Mouse (Mus musculus): ENCODE measurements around the gene Gsg1l. TPM values are rescaled to one million over a fixed set of nuclear protein-coding genes. Genes with fewer than 3 reads are reported as not detected.

The Gsg1l gene
- total RNA-seq, 2 experiments from 2014 or later: 14.0 to 16.0 TPM

GRCm38 (mm10) chr7:126094738-126095137 lies 12.5 kb upstream of the Gsg1l start:
- no peak for DNase-seq (ENCODE audit: low spot score in 2 of 2)
- H3K27ac ChIP-seq: no peak overlapping the region
- no peak for TF ChIP-seq CTCF (conservative IDR thresholded peaks at IDR 0.05)
- H3K4me3 ChIP-seq: no peak overlapping the region

GRCm38 (mm10) chr7:126093162-126093561 lies 11.0 kb upstream of the Gsg1l start:
- no peak for DNase-seq (ENCODE audit: low spot score in 2 of 2)
- no peak for TF ChIP-seq CTCF (conservative IDR thresholded peaks at IDR 0.05)
- no peak overlapping the region for H3K27ac ChIP-seq
- no peak overlapping the region for H3K4me3 ChIP-seq

- peak; percentile 59 to 66 for DNase-seq (ENCODE audit: low spot score in 2 of 2)
- Histone ChIP-seq H3K4me3 (no peak overlapping the region), H3K27ac (no peak overlapping the region)
- TF ChIP-seq CTCF (conservative IDR thresholded peaks at IDR 0.05): peak; percentile 93
Observed at GRCm38 (mm10) chr7:126089782-126090181, 7.6 kb upstream of the Gsg1l start.

- DNase-seq (ENCODE audit: low spot score in 2 of 2): no peak
- H3K4me3 ChIP-seq: no peak overlapping the region
- no peak overlapping the region for H3K27ac ChIP-seq
- peak; percentile 63 for TF ChIP-seq CTCF (conservative IDR thresholded peaks at IDR 0.05)
Observed at GRCm38 (mm10) chr7:126088155-126088554, 5.9 kb upstream of the Gsg1l start.

GRCm38 (mm10) chr7:126087602-126088001 lies 5.4 kb upstream of the Gsg1l start:
- DNase-seq (ENCODE audit: low spot score in 2 of 2): no peak
- no peak for TF ChIP-seq CTCF (conservative IDR thresholded peaks at IDR 0.05)
- no peak overlapping the region for H3K27ac ChIP-seq
- no peak overlapping the region for H3K4me3 ChIP-seq

GRCm38 (mm10) chr7:126086321-126086741 lies 4.1 kb upstream of the Gsg1l start:
- H3K27ac ChIP-seq: no peak overlapping the region
- no peak for DNase-seq (ENCODE audit: low spot score in 2 of 2)
- TF ChIP-seq CTCF (conservative IDR thresholded peaks at IDR 0.05): no peak
- no peak overlapping the region for H3K4me3 ChIP-seq

- no peak for DNase-seq (ENCODE audit: low spot score in 2 of 2)
- Histone ChIP-seq H3K27ac (no peak overlapping the region), H3K4me3 (no peak overlapping the region)
- TF ChIP-seq CTCF (conservative IDR thresholded peaks at IDR 0.05): no peak
Observed at GRCm38 (mm10) chr7:126085154-126085553, 2.9 kb upstream of the Gsg1l start.

GRCm38 (mm10) chr7:126083980-126084348 lies 1.8 kb upstream of the Gsg1l start:
- no peak for TF ChIP-seq CTCF (conservative IDR thresholded peaks at IDR 0.05)
- H3K4me3 ChIP-seq: no peak overlapping the region
- H3K27ac ChIP-seq: no peak overlapping the region
- DNase-seq (ENCODE audit: low spot score in 2 of 2): no peak

- peak in 1 of 2 experiments; percentile 32 for DNase-seq (ENCODE audit: low spot score in 2 of 2)
- Histone ChIP-seq H3K4me3 (no peak overlapping the region), H3K27ac (no peak overlapping the region)
- TF ChIP-seq CTCF (conservative IDR thresholded peaks at IDR 0.05): peak; percentile 68
Observed at GRCm38 (mm10) chr7:126083341-126083979, 1.2 kb upstream of the Gsg1l start.

GRCm38 (mm10) chr7:126081727-126082285 lies 405 bp downstream of the Gsg1l start:
- Histone ChIP-seq H3K27ac (peak overlapping the region; percentile 86), H3K4me3 (peak overlapping the region; percentile 58)
- no peak for DNase-seq (ENCODE audit: low spot score in 2 of 2)
- peak; percentile 21; the same call in 1 of the 2 replicates for TF ChIP-seq CTCF (conservative IDR thresholded peaks at IDR 0.05)

GRCm38 (mm10) chr7:126080949-126081654 lies 1.1 kb downstream of the Gsg1l start:
- H3K4me3 ChIP-seq: peak overlapping the region; percentile 58
- no peak for DNase-seq (ENCODE audit: low spot score in 2 of 2)
- H3K27ac ChIP-seq: peak overlapping the region; percentile 86; the same call in 1 of the 2 replicates
- TF ChIP-seq CTCF (conservative IDR thresholded peaks at IDR 0.05): no peak

- TF ChIP-seq CTCF (conservative IDR thresholded peaks at IDR 0.05): no peak
Observed at GRCm38 (mm10) chr7:126076935-126077334, 5.3 kb downstream of the Gsg1l start.

GRCm38 (mm10) chr7:126075058-126075457 lies 7.2 kb downstream of the Gsg1l start:
- no peak for TF ChIP-seq CTCF (conservative IDR thresholded peaks at IDR 0.05)
- Histone ChIP-seq H3K27ac (no peak overlapping the region), H3K4me3 (no peak overlapping the region)
- DNase-seq (ENCODE audit: low spot score in 2 of 2): no peak

More at GRCm38 (mm10) chr7:126076935-126077334, 5.3 kb downstream of the Gsg1l start:
- Histone ChIP-seq H3K27ac (no peak overlapping the region), H3K4me3 (no peak overlapping the region)
- DNase-seq (ENCODE audit: low spot score in 2 of 2): no peak
